ENCODE assay signal across 17 mouse cellular contexts in genomic region chr2:147529161-147529560, GRCm38 (mm10).
"Had no signal": no experiment of that assay in that cellular context is flagged by ENCODE, and none has a peak within 500 bp of the region (broad histone marks: within the 10 kb centered on the region; RNA-seq: fewer than 3 reads in every experiment).

No protein-coding gene starts in this region.

- H3K4me3 ChIP-seq: lung, embryonic 15.5 days; megakaryocyte, embryonic 14.5 days; midbrain, embryonic 13.5 days; midbrain, embryonic 15.5 days; neural tube, embryonic 13.5 days; stomach, embryonic 15.5 days had no signal

- H3K36me3 ChIP-seq: lung, embryonic 15.5 days; midbrain, embryonic 13.5 days; midbrain, embryonic 15.5 days; neural tube, embryonic 13.5 days; stomach, embryonic 15.5 days had no signal

- H3K4me1 ChIP-seq: lung, embryonic 15.5 days; megakaryocyte, embryonic 14.5 days; midbrain, embryonic 13.5 days; midbrain, embryonic 15.5 days; neural tube, embryonic 13.5 days; stomach, embryonic 15.5 days had no signal

- DNase-seq: lung, adult 2 months; lung, postnatal 14 days; lung, postnatal 36 days; right cerebral cortex, postnatal 14 days; thymus, adult 2 months; thymus, postnatal 25 days; thymus, postnatal 4 days had no signal

- H3K4me2 ChIP-seq: lung, embryonic 15.5 days; midbrain, embryonic 11.5 days; midbrain, embryonic 13.5 days; midbrain, embryonic 15.5 days; neural tube, embryonic 13.5 days; stomach, embryonic 15.5 days had no signal

- H3K9me3 ChIP-seq: lung, embryonic 15.5 days; midbrain, embryonic 13.5 days; midbrain, embryonic 15.5 days; neural tube, embryonic 13.5 days; stomach, embryonic 15.5 days had no signal

- H3K27ac ChIP-seq: lung, embryonic 15.5 days; macrophage; midbrain, embryonic 13.5 days; midbrain, embryonic 15.5 days; neural tube, embryonic 13.5 days; stomach, embryonic 15.5 days; stomach, postnatal 0 days had no signal

- H3K27me3 ChIP-seq: lung, embryonic 15.5 days; megakaryocyte, embryonic 14.5 days; midbrain, embryonic 13.5 days; midbrain, embryonic 15.5 days; neural tube, embryonic 13.5 days; stomach, embryonic 15.5 days had no signal

- H3K9ac ChIP-seq: lung, embryonic 15.5 days; midbrain, embryonic 13.5 days; midbrain, embryonic 15.5 days; neural tube, embryonic 13.5 days; stomach, embryonic 15.5 days had no signal

- ATAC-seq: lung, postnatal 0 days; midbrain, embryonic 13.5 days; midbrain, embryonic 15.5 days had no signal
